Mouse (Mus musculus) neural tube, embryonic 12.5 days (tissue): ENCODE measurements around the gene Gli3. TPM values are rescaled to one million over a fixed set of nuclear protein-coding genes. Genes with fewer than 3 reads are reported as not detected.

Experiments used
- ATAC-seq: fragments of 200-750 bp; cut with Nextera tagmentation; 2 replicates; pipeline ENCODE4 v1.8.0; 2017; ENCODE audit warnings: low read depth, mild to moderate bottlenecking, moderate TSS enrichment, moderate library complexity; ENCODE audit not compliant: low FRiP score
- H3K27ac ChIP-seq: fragments of 300-500 bp; sonication (generic); 2 replicates; pipeline ENCODE4 v1.5.1; 2016
- H3K27me3 ChIP-seq: fragments of 300-500 bp; sonication (generic); replicated peaks from 2 replicates; pipeline ENCODE4 v1.6.1; 2016; ENCODE audit warnings: mild to moderate bottlenecking
- H3K36me3 ChIP-seq: fragments of 300-500 bp; sonication (generic); 2 replicates; pipeline ENCODE4 v1.6.1; 2016; ENCODE audit warnings: mild to moderate bottlenecking
- H3K4me1 ChIP-seq: fragments of 300-500 bp; sonication (generic); 2 replicates; pipeline ENCODE4 v1.6.1; 2016
- H3K4me2 ChIP-seq: fragments of 300-500 bp; sonication (generic); replicated peaks from 2 replicates; pipeline ENCODE4 v1.6.1; 2016; ENCODE audit warnings: mild to moderate bottlenecking
- H3K4me3 ChIP-seq: fragments of 300-500 bp; sonication (generic); 2 replicates; pipeline ENCODE4 v1.5.1; 2016
- H3K9ac ChIP-seq: fragments of 300-500 bp; sonication (generic); 2 replicates; pipeline ENCODE4 v1.6.1; 2016; ENCODE audit warnings: mild to moderate bottlenecking
- H3K9me3 ChIP-seq: fragments of 300-500 bp; sonication (generic); 2 replicates; pipeline ENCODE4 v1.6.1; 2016; ENCODE audit warnings: mild to moderate bottlenecking
- WGBS: fragments of 180-500 bp; shearing (Covaris S2); methylation state at CpG from one replicate; pipeline ENCODE4 v1.1.7; 2016; 5-methylcytosine and 5-hydroxymethylcytosine counted together
- polyA plus RNA-seq: library from polyadenylated mRNA; unstranded; fragments of >200 nt; fragmentation: Nextera tagmentation; extraction: Ambion mirVana; gene quantifications from 2 replicates; pipeline ENCODE4 v1.2.1, GENCODE M21; 2016

Gli3 gene
- polyA plus RNA-seq, 1 experiment from 2014 or later, result 21.7 TPM

- Histone ChIP-seq H3K9me3 (no peaks in the 10 kb centered on the region), H3K4me3 (no peak overlapping the region), H3K27me3 (no peaks in the 10 kb centered on the region), H3K36me3 (no peaks in the 10 kb centered on the region), H3K4me1 (peaks cover 51% of the 10 kb centered on the region), H3K27ac (no peak overlapping the region), H3K9ac (no peak overlapping the region), H3K4me2 (peak overlapping the region; percentile 34)
- no peak for ATAC-seq
- 20% methylated on average over 12 of the region's 12 CpGs for WGBS
Observed at GRCm38 (mm10) chr13:15543169-15543887, 80.3 kb downstream of the Gli3 start.

- peak; percentile 86 for ATAC-seq
- Histone ChIP-seq H3K9ac (no peak overlapping the region), H3K4me3 (no peak overlapping the region), H3K4me1 (peaks cover 52% of the 10 kb centered on the region), H3K36me3 (no peaks in the 10 kb centered on the region), H3K27ac (no peak overlapping the region), H3K27me3 (no peaks in the 10 kb centered on the region), H3K4me2 (peak overlapping the region; percentile 34; the same call in 1 of the 2 replicates), H3K9me3 (no peaks in the 10 kb centered on the region)
- WGBS, result 8% methylated on average over 7 of the region's 7 CpGs
Observed at GRCm38 (mm10) chr13:15543888-15544640, 81.0 kb downstream of the Gli3 start.

- no peaks in the 10 kb centered on the region for H3K27me3 ChIP-seq
- H3K4me1 ChIP-seq, result peaks cover 62% of the 10 kb centered on the region
- no peak overlapping the region for H3K4me3 ChIP-seq
- WGBS, result 23% methylated on average over 4 of the region's 4 CpGs
- no peaks in the 10 kb centered on the region for H3K9me3 ChIP-seq
- H3K36me3 ChIP-seq, result no peaks in the 10 kb centered on the region
- H3K27ac ChIP-seq, result no peak overlapping the region
- 0 out of 2 replicates have a peak overlapping the region, but pooled peaks have one; percentile 18 for H3K4me2 ChIP-seq
- no peak for ATAC-seq
- no peak overlapping the region for H3K9ac ChIP-seq
Observed at GRCm38 (mm10) chr13:15545346-15545896, 82.4 kb downstream of the Gli3 start.

- no peak overlapping the region for H3K9ac ChIP-seq
- H3K27me3 ChIP-seq, result no peaks in the 10 kb centered on the region
- ATAC-seq, result no peak
- H3K4me1 ChIP-seq, result peaks cover 59% of the 10 kb centered on the region
- no peak overlapping the region for H3K4me3 ChIP-seq
- no peak overlapping the region for H3K27ac ChIP-seq
- 73% methylated on average over 4 of the region's 4 CpGs for WGBS
- H3K4me2 ChIP-seq, result no peak overlapping the region
- H3K9me3 ChIP-seq, result no peaks in the 10 kb centered on the region
- H3K36me3 ChIP-seq, result no peaks in the 10 kb centered on the region
Observed at GRCm38 (mm10) chr13:15546258-15546657, 83.2 kb downstream of the Gli3 start.

GRCm38 (mm10) chr13:15549466-15549865, 86.4 kb downstream of the Gli3 start:
- Histone ChIP-seq H3K9ac (no peak overlapping the region), H3K4me1 (peaks cover 28% of the 10 kb centered on the region), H3K27me3 (no peaks in the 10 kb centered on the region), H3K9me3 (no peaks in the 10 kb centered on the region), H3K4me2 (no peak overlapping the region), H3K4me3 (no peak overlapping the region), H3K27ac (no peak overlapping the region), H3K36me3 (no peaks in the 10 kb centered on the region)
- ATAC-seq, result no peak
- whole genome bisulfite sequencing, result 36% methylated on average over 6 of the region's 6 CpGs

- peaks cover 22% of the 10 kb centered on the region for H3K4me1 ChIP-seq
- ATAC-seq, result no peak
- H3K27ac ChIP-seq, result no peak overlapping the region
- no peaks in the 10 kb centered on the region for H3K9me3 ChIP-seq
- WGBS, result 55% methylated on average over 8 of the region's 8 CpGs
- H3K4me2 ChIP-seq, result no peak overlapping the region
- H3K27me3 ChIP-seq, result no peaks in the 10 kb centered on the region
- H3K36me3 ChIP-seq, result no peaks in the 10 kb centered on the region
- no peak overlapping the region for H3K4me3 ChIP-seq
- H3K9ac ChIP-seq, result no peak overlapping the region
Observed at GRCm38 (mm10) chr13:15550027-15550602, 87.1 kb downstream of the Gli3 start.

GRCm38 (mm10) chr13:15550731-15551130, 87.7 kb downstream of the Gli3 start:
- Histone ChIP-seq H3K36me3 (no peaks in the 10 kb centered on the region), H3K4me3 (no peak overlapping the region), H3K9ac (no peak overlapping the region), H3K4me2 (no peak overlapping the region), H3K27ac (no peak overlapping the region), H3K4me1 (peaks cover 16% of the 10 kb centered on the region), H3K9me3 (no peaks in the 10 kb centered on the region), H3K27me3 (no peaks in the 10 kb centered on the region)
- 62% methylated on average over 6 of the region's 6 CpGs for WGBS
- no peak for ATAC-seq

GRCm38 (mm10) chr13:15552009-15552408, 89.0 kb downstream of the Gli3 start:
- 83% methylated on average over 3 of the region's 3 CpGs for WGBS
- Histone ChIP-seq H3K4me2 (no peak overlapping the region), H3K36me3 (no peaks in the 10 kb centered on the region), H3K9me3 (no peaks in the 10 kb centered on the region), H3K4me3 (no peak overlapping the region), H3K4me1 (peaks cover 16% of the 10 kb centered on the region), H3K27me3 (no peaks in the 10 kb centered on the region), H3K9ac (no peak overlapping the region), H3K27ac (no peak overlapping the region)
- ATAC-seq, result no peak

- no peak overlapping the region for H3K27ac ChIP-seq
- 20% methylated on average over 2 of the region's 2 CpGs for WGBS
- no peaks in the 10 kb centered on the region for H3K36me3 ChIP-seq
- no peaks in the 10 kb centered on the region for H3K9me3 ChIP-seq
- H3K27me3 ChIP-seq, result no peaks in the 10 kb centered on the region
- no peak overlapping the region for H3K9ac ChIP-seq
- no peak overlapping the region for H3K4me2 ChIP-seq
- no peak overlapping the region for H3K4me3 ChIP-seq
- peak; percentile 83 for ATAC-seq
- H3K4me1 ChIP-seq, result peaks cover 5% of the 10 kb centered on the region
Observed at GRCm38 (mm10) chr13:15556646-15557098, 93.6 kb downstream of the Gli3 start.

GRCm38 (mm10) chr13:15561441-15561840, 98.4 kb downstream of the Gli3 start:
- Histone ChIP-seq H3K9me3 (no peaks in the 10 kb centered on the region), H3K27me3 (no peaks in the 10 kb centered on the region), H3K4me3 (no peak overlapping the region), H3K4me2 (no peak overlapping the region), H3K4me1 (peaks cover 2% of the 10 kb centered on the region), H3K36me3 (no peaks in the 10 kb centered on the region), H3K9ac (no peak overlapping the region), H3K27ac (no peak overlapping the region)
- no peak for ATAC-seq
- WGBS, result 90% methylated on average over 3 of the region's 3 CpGs

- no peak overlapping the region; the same call in 1 of the 2 replicates for H3K4me2 ChIP-seq
- no peaks in the 10 kb centered on the region for H3K27me3 ChIP-seq
- H3K4me1 ChIP-seq, result peaks cover 5% of the 10 kb centered on the region; the same call in 1 of the 2 replicates
- H3K9ac ChIP-seq, result no peak overlapping the region
- ATAC-seq, result no peak
- H3K36me3 ChIP-seq, result no peaks in the 10 kb centered on the region
- WGBS, result 45% methylated on average over 15 of the region's 15 CpGs
- no peaks in the 10 kb centered on the region for H3K9me3 ChIP-seq
- H3K27ac ChIP-seq, result no peak overlapping the region
- no peak overlapping the region for H3K4me3 ChIP-seq
Observed at GRCm38 (mm10) chr13:15570908-15571568, 108.0 kb downstream of the Gli3 start.
